Mouse (Mus musculus) left cerebral cortex, postnatal 36 days (tissue): ENCODE results near the gene Grcc10. TPM values are rescaled to one million over a fixed set of nuclear protein-coding genes. Genes with fewer than 3 reads are reported as not detected.

Source experiments
- microRNA-seq: library from miRNA; unstranded; fragments of <30 nt; microRNA quantifications from one replicate; pipeline ENCODE4 v1.2.0, GENCODE M21; 2022
- total RNA-seq, 2 experiments: library from RNA; stranded (reverse); gene quantifications; 2 replicates each; pipeline ENCODE4 v1.2.3; 2021

The Grcc10 gene
- total RNA-seq, 2 experiments from 2014 or later, result 285 to 313 TPM

Small RNAs within 50 kb of the gene (microRNA-seq; reads per million reads assigned to microRNA genes)
- not detected for gene Mir141
- 16.7 reads per million, percentile 37 among the genes with 10 or more reads in this experiment for gene Mir200c

Other genes with a start within 250 kb of the Grcc10 start
- under 1 TPM; 0.25 to 0.34 TPM for gene C1rl, start 248.3 kb downstream of the Grcc10 start, total RNA-seq
- 1 to 10 TPM; 1.3 to 1.4 TPM for gene C1ra, start 229.0 kb downstream of the Grcc10 start, total RNA-seq
- gene C1s1, start 199.0 kb downstream of the Grcc10 start, total RNA-seq, result 1 to 10 TPM; 1.2 to 2.5 TPM
- gene C1rb, start 171.1 kb downstream of the Grcc10 start, total RNA-seq, result under 1 TPM; 0.15 to 0.23 TPM
- gene C1s2, start 105.3 kb downstream of the Grcc10 start, total RNA-seq, result under 1 TPM in 1 of 2 experiments, not detected in 1; 0.32 TPM
- gene Lpcat3, start 78.3 kb downstream of the Grcc10 start, total RNA-seq, result 10 to 100 TPM; 20.9 to 23.0 TPM
- gene Emg1, start 29.2 kb downstream of the Grcc10 start, total RNA-seq, result 10 to 100 TPM; 41.8 to 45.9 TPM
- gene Phb2, start 29.0 kb downstream of the Grcc10 start, total RNA-seq, result 100 to 1,000 TPM; 113 to 127 TPM
- gene Ptpn6, start 2.7 kb downstream of the Grcc10 start, total RNA-seq, result 1 to 10 TPM; 3.7 to 6.6 TPM
- gene Gm45234, start 14.6 kb upstream of the Grcc10 start, total RNA-seq, result not detected
- gene Atn1, start 15.2 kb upstream of the Grcc10 start, total RNA-seq, result 100 to 1,000 TPM; 162 to 175 TPM
- gene Eno2, start 28.3 kb upstream of the Grcc10 start, total RNA-seq, result 1,000 to 10,000 TPM; 1,042 to 1,110 TPM
- gene Lrrc23, start 38.4 kb upstream of the Grcc10 start, total RNA-seq, result 1 to 10 TPM; 1.7 to 1.8 TPM
- 1 to 10 TPM; 4.9 TPM for gene Spsb2, start 67.3 kb upstream of the Grcc10 start, total RNA-seq
- gene Tpi1, start 72.9 kb upstream of the Grcc10 start, total RNA-seq, result 100 to 1,000 TPM; 736 to 850 TPM
- 100 to 1,000 TPM; 191 to 199 TPM for gene Usp5, start 88.1 kb upstream of the Grcc10 start, total RNA-seq
- gene Cdca3, start 88.2 kb upstream of the Grcc10 start, total RNA-seq, result 1 to 10 TPM; 1.5 to 1.8 TPM
- under 1 TPM in 1 of 2 experiments, not detected in 1; 0.30 TPM for gene Gnb3, start 98.9 kb upstream of the Grcc10 start, total RNA-seq
- gene P3h3, start 116.4 kb upstream of the Grcc10 start, total RNA-seq, result 10 to 100 TPM; 12.6 to 37.2 TPM
- 100 to 1,000 TPM; 218 to 235 TPM for gene Gpr162, start 122.6 kb upstream of the Grcc10 start, total RNA-seq
- gene Cd4, start 146.8 kb upstream of the Grcc10 start, total RNA-seq, result 1 to 10 TPM; 5.4 to 5.8 TPM
- 1 to 10 TPM; 2.7 to 3.1 TPM for gene Lag3, start 170.3 kb upstream of the Grcc10 start, total RNA-seq
- 1,000 to 10,000 TPM in 1 of 2 experiments, 100 to 1,000 TPM in 1; 913 to 1,047 TPM for gene Ptms, start 178.7 kb upstream of the Grcc10 start, total RNA-seq
- 100 to 1,000 TPM; 606 to 697 TPM for gene Mlf2, start 190.0 kb upstream of the Grcc10 start, total RNA-seq
- 100 to 1,000 TPM; 153 to 170 TPM for gene Cops7a, start 224.2 kb upstream of the Grcc10 start, total RNA-seq